Mouse (Mus musculus): ENCODE results near the gene Tmcc2. TPM values are rescaled to one million over a fixed set of nuclear protein-coding genes. Genes with fewer than 3 reads are reported as not detected.

Tmcc2 gene
- polyA plus RNA-seq, 2 experiments: 285 to 327 TPM

DNA sequence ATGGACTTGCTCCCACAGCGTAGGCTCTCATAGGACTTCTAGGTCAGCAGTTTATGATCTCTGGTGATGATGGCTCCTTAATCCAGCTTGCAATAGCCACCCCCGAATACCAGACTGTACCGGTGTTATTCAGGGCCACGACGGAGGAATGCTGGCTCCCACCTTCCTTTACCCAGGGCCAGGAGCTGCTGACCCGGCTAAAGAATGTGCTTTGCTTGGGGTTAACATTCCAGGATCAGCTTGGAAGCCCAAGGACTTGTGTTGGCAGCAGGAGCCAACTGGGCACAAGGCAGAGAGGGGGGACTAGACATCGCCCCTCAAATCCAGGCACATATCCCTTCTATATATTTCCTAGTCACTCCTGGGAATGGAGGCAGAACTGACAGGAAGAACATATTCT, 80.3 kb downstream of the Tmcc2 start:
- peaks cover 13% of the 10 kb centered on the region for H3K27me3 ChIP-seq (ENCODE audit: control insufficient read depth, insufficient read depth, low read length)
- H3K27ac ChIP-seq: no peak overlapping the region
- 64% methylated on average over 7 of the region's 7 CpGs for WGBS (ENCODE audit: insufficient replicate concordance)
- peaks cover 0 to 10% of the 10 kb centered on the region in 2 experiments; a peak in 2 of 4 replicates for H3K4me1 ChIP-seq (replicated peaks; ENCODE audit: control insufficient read depth in 2 of 2, insufficient read depth in 2 of 2, low read length in 1 of 2)
- DNase-seq (ENCODE audit: low read depth in 3 of 3, low spot score in 3 of 3) (no peak), ATAC-seq (ENCODE audit: insufficient read depth) (no peak)
- no peak overlapping the region for H3K9ac ChIP-seq (replicated peaks)
- no peak overlapping the region for H3K4me2 ChIP-seq (ENCODE audit: low read depth)
- H3K4me3 ChIP-seq (ENCODE audit: insufficient read depth in 1 of 2, low read depth in 2 of 2, low read length in 2 of 2): no peak overlapping the region
- no peaks in the 10 kb centered on the region for H3K36me3 ChIP-seq (replicated peaks; ENCODE audit: control insufficient read depth, insufficient read depth, low read depth)
- H3K9me3 ChIP-seq (ENCODE audit: control insufficient read depth, low read length): no peaks in the 10 kb centered on the region
- TF ChIP-seq EP300 (IDR thresholded peaks at IDR 0.05; ENCODE audit: low read depth) (no peak), CTCF (IDR thresholded peaks at IDR 0.05; ENCODE audit: low read depth) (no peak)

GRCm38 (mm10) chr1:132308674-132309073, 82.4 kb downstream of the Tmcc2 start:
- no peak overlapping the region for H3K9ac ChIP-seq (replicated peaks)
- H3K4me2 ChIP-seq (ENCODE audit: low read depth): no peak overlapping the region
- no peaks in the 10 kb centered on the region for H3K9me3 ChIP-seq (ENCODE audit: control insufficient read depth, low read length)
- WGBS (ENCODE audit: insufficient replicate concordance): 61% methylated on average over 7 of the region's 7 CpGs
- ATAC-seq (ENCODE audit: insufficient read depth): no peak
- H3K4me1 ChIP-seq (replicated peaks; ENCODE audit: control insufficient read depth in 2 of 2, insufficient read depth in 2 of 2, low read length in 1 of 2): peaks cover 0 to 8% of the 10 kb centered on the region in 2 experiments; a peak in 1 of 4 replicates
- no peak overlapping the region for H3K4me3 ChIP-seq (ENCODE audit: insufficient read depth in 1 of 2, low read depth in 2 of 2, low read length in 2 of 2)
- DNase-seq (ENCODE audit: low read depth in 3 of 3, low spot score in 3 of 3): no peak
- H3K36me3 ChIP-seq (replicated peaks; ENCODE audit: control insufficient read depth, insufficient read depth, low read depth): no peaks in the 10 kb centered on the region
- H3K27me3 ChIP-seq (ENCODE audit: control insufficient read depth, insufficient read depth, low read length): no peaks in the 10 kb centered on the region; the same call in none of the 2 replicates
- H3K27ac ChIP-seq: no peak overlapping the region
- TF ChIP-seq CTCF (IDR thresholded peaks at IDR 0.05; ENCODE audit: low read depth) (no peak), EP300 (IDR thresholded peaks at IDR 0.05; ENCODE audit: low read depth) (no peak)

GRCm38 (mm10) chr1:132307962-132308361, 83.1 kb downstream of the Tmcc2 start:
- WGBS (ENCODE audit: insufficient replicate concordance): 70% methylated on average over 6 of the region's 6 CpGs
- no peaks in the 10 kb centered on the region for H3K9me3 ChIP-seq (ENCODE audit: control insufficient read depth, low read length)
- ATAC-seq (ENCODE audit: insufficient read depth) (no peak), DNase-seq (ENCODE audit: low read depth in 3 of 3, low spot score in 3 of 3) (no peak)
- H3K27me3 ChIP-seq (ENCODE audit: control insufficient read depth, insufficient read depth, low read length): no peaks in the 10 kb centered on the region; the same call in none of the 2 replicates
- H3K4me3 ChIP-seq (ENCODE audit: insufficient read depth in 1 of 2, low read depth in 2 of 2, low read length in 2 of 2): no peak overlapping the region
- no peak overlapping the region for H3K9ac ChIP-seq (replicated peaks)
- H3K36me3 ChIP-seq (replicated peaks; ENCODE audit: control insufficient read depth, insufficient read depth, low read depth): no peaks in the 10 kb centered on the region
- no peak for TF ChIP-seq CTCF (IDR thresholded peaks at IDR 0.05; ENCODE audit: low read depth)
- no peak for TF ChIP-seq EP300 (IDR thresholded peaks at IDR 0.05; ENCODE audit: low read depth)
- no peak overlapping the region for H3K4me2 ChIP-seq (ENCODE audit: low read depth)
- no peak overlapping the region for H3K27ac ChIP-seq
- H3K4me1 ChIP-seq (replicated peaks; ENCODE audit: control insufficient read depth in 2 of 2, insufficient read depth in 2 of 2, low read length in 1 of 2): peaks cover 0 to 8% of the 10 kb centered on the region in 2 experiments; a peak in 1 of 4 replicates

DNA sequence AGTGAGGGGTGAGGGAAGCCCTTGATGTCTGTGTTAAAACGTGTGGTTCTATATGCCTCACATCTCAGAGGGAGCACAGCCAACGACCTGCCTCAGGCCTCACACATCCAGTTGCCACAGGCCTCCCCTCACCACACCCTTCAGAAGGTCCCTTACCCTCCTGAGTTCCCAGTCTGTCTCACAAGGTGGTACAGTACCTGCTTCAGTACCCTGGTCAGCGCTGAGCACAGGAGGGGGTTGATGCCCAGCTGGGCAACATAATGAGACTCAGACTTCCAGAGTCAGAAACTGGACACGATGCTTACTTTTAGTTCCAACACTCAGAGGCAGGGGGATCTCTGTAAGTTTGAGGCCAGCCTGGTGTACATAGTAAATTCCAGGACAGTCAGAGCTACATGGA, 84.3 kb downstream of the Tmcc2 start:
- H3K9me3 ChIP-seq (ENCODE audit: control insufficient read depth, low read length): no peaks in the 10 kb centered on the region
- no peak overlapping the region for H3K27ac ChIP-seq
- DNase-seq (ENCODE audit: low read depth in 3 of 3, low spot score in 3 of 3): no peak
- H3K36me3 ChIP-seq (replicated peaks; ENCODE audit: control insufficient read depth, insufficient read depth, low read depth): no peaks in the 10 kb centered on the region
- H3K4me1 ChIP-seq (replicated peaks; ENCODE audit: control insufficient read depth in 2 of 2, insufficient read depth in 2 of 2, low read length in 1 of 2): peaks cover 0 to under 1% of the 10 kb centered on the region in 2 experiments; a peak in 1 of 4 replicates
- 15% methylated on average over 4 of the region's 4 CpGs for WGBS (ENCODE audit: insufficient replicate concordance)
- no peak for ATAC-seq (ENCODE audit: insufficient read depth)
- no peak overlapping the region for H3K9ac ChIP-seq (replicated peaks)
- H3K4me3 ChIP-seq (ENCODE audit: insufficient read depth in 1 of 2, low read depth in 2 of 2, low read length in 2 of 2): no peak overlapping the region
- no peaks in the 10 kb centered on the region; the same call in 1 of the 2 replicates for H3K27me3 ChIP-seq (ENCODE audit: control insufficient read depth, insufficient read depth, low read length)
- TF ChIP-seq EP300 (IDR thresholded peaks at IDR 0.05; ENCODE audit: low read depth): no peak
- no peak for TF ChIP-seq CTCF (IDR thresholded peaks at IDR 0.05; ENCODE audit: low read depth)
- no peak overlapping the region for H3K4me2 ChIP-seq (ENCODE audit: low read depth)

Other genes with a start within 250 kb of the Tmcc2 start
- gene Lemd1, start 199.8 kb downstream of the Tmcc2 start, polyA plus RNA-seq (2012; rRNA removed): not detected in 2 replicates
- not detected in 2 replicates for gene Lemd1, start 199.8 kb downstream of the Tmcc2 start, polyA plus RNA-seq (2014; fragmentation: Nextera tagmentation; extraction: Ambion mirVana)
- gene AC124108.1, start 199.8 kb downstream of the Tmcc2 start, polyA plus RNA-seq (2012; rRNA removed): 0.02 TPM in 1 of 2 replicates, not detected in the other
- gene AC124108.1, start 199.8 kb downstream of the Tmcc2 start, polyA plus RNA-seq (2014; fragmentation: Nextera tagmentation; extraction: Ambion mirVana): not detected in 2 replicates
- gene Gm10188, start 161.5 kb downstream of the Tmcc2 start, polyA plus RNA-seq (2012; rRNA removed): not detected in 2 replicates
- gene Gm10188, start 161.5 kb downstream of the Tmcc2 start, polyA plus RNA-seq (2014; fragmentation: Nextera tagmentation; extraction: Ambion mirVana): not detected in 2 replicates
- gene Klhdc8a, start 92.7 kb downstream of the Tmcc2 start, polyA plus RNA-seq (2012; rRNA removed): 0.01 and 0.04 TPM in 2 replicates
- 0.03 and 0.13 TPM in 2 replicates for gene Klhdc8a, start 92.7 kb downstream of the Tmcc2 start, polyA plus RNA-seq (2014; fragmentation: Nextera tagmentation; extraction: Ambion mirVana)
- gene Nuak2, start 75.2 kb downstream of the Tmcc2 start, polyA plus RNA-seq (2012; rRNA removed): 1.0 and 1.2 TPM in 2 replicates
- 2.0 and 2.1 TPM in 2 replicates for gene Nuak2, start 75.2 kb downstream of the Tmcc2 start, polyA plus RNA-seq (2014; fragmentation: Nextera tagmentation; extraction: Ambion mirVana)
- 3.3 and 4.0 TPM in 2 replicates for gene Dstyk, start 26.3 kb upstream of the Tmcc2 start, polyA plus RNA-seq (2012; rRNA removed)
- 3.6 TPM in 2 replicates for gene Dstyk, start 26.3 kb upstream of the Tmcc2 start, polyA plus RNA-seq (2014; fragmentation: Nextera tagmentation; extraction: Ambion mirVana)
- gene Rbbp5, start 86.1 kb upstream of the Tmcc2 start, polyA plus RNA-seq (2012; rRNA removed): 13.0 and 16.3 TPM in 2 replicates
- gene Rbbp5, start 86.1 kb upstream of the Tmcc2 start, polyA plus RNA-seq (2014; fragmentation: Nextera tagmentation; extraction: Ambion mirVana): 19.9 and 20.0 TPM in 2 replicates
- gene Tmem81, start 114.9 kb upstream of the Tmcc2 start, polyA plus RNA-seq (2012; rRNA removed): 1.1 and 1.3 TPM in 2 replicates
- 0.66 and 0.88 TPM in 2 replicates for gene Tmem81, start 114.9 kb upstream of the Tmcc2 start, polyA plus RNA-seq (2014; fragmentation: Nextera tagmentation; extraction: Ambion mirVana)
- gene Cntn2, start 152.0 kb upstream of the Tmcc2 start, polyA plus RNA-seq (2012; rRNA removed): 0.02 and 0.17 TPM in 2 replicates
- 0.05 TPM in 1 of 2 replicates, not detected in the other for gene Cntn2, start 152.0 kb upstream of the Tmcc2 start, polyA plus RNA-seq (2014; fragmentation: Nextera tagmentation; extraction: Ambion mirVana)